Mouse (Mus musculus) forebrain, embryonic 14.5 days (tissue): ENCODE measurements around the gene Stox2. TPM values are rescaled to one million over a fixed set of nuclear protein-coding genes. Genes with fewer than 3 reads are reported as not detected.

Experiments used
- ATAC-seq: fragments of 200-750 bp; cut with Nextera tagmentation; 2 replicates; pipeline ENCODE4 v1.8.0; 2017; ENCODE audit warnings: mild to moderate bottlenecking, moderate library complexity
- DNase-seq: peaks from one replicate; pipeline ENCODE4 v3.0.0-alpha.2; 2015; ENCODE audit warnings: low spot score
- H3K27ac ChIP-seq: fragments of 300-500 bp; sonication (generic); 2 replicates; pipeline ENCODE4 v1.5.1; 2014; ENCODE audit warnings: low read depth, mild to moderate bottlenecking, control low read depth, low read length, moderate library complexity
- H3K27me3 ChIP-seq: fragments of 300-500 bp; sonication (generic); replicated peaks from 2 replicates; pipeline ENCODE4 v1.6.1; 2014; ENCODE audit warnings: low read length, control low read depth, mixed read lengths; ENCODE audit not compliant: control insufficient read depth, insufficient read depth
- H3K36me3 ChIP-seq: fragments of 300-500 bp; sonication (generic); 2 replicates; pipeline ENCODE4 v1.6.1; 2014; ENCODE audit warnings: low read length, control low read depth; ENCODE audit not compliant: control insufficient read depth, insufficient read depth
- H3K4me1 ChIP-seq: fragments of 300-500 bp; sonication (generic); 2 replicates; pipeline ENCODE4 v1.6.1; 2014; ENCODE audit warnings: antibody characterized with exemption, low read length, control low read depth; ENCODE audit not compliant: control insufficient read depth, insufficient read depth
- H3K4me2 ChIP-seq: fragments of 300-500 bp; sonication (generic); 2 replicates; pipeline ENCODE4 v1.6.1; 2014; ENCODE audit warnings: mild to moderate bottlenecking, control low read depth, low read length
- H3K4me3 ChIP-seq: fragments of 300-500 bp; sonication (generic); 2 replicates; pipeline ENCODE4 v1.5.1; 2014; ENCODE audit warnings: low read depth, low read length, control low read depth
- H3K9ac ChIP-seq: fragments of 300-500 bp; sonication (generic); 2 replicates; pipeline ENCODE4 v1.6.1; 2014; ENCODE audit warnings: mild to moderate bottlenecking, low read length, control low read depth, moderate library complexity
- H3K9me3 ChIP-seq: fragments of 300-500 bp; sonication (generic); replicated peaks from 2 replicates; pipeline ENCODE4 v1.6.1; 2016; ENCODE audit warnings: low read length, control low read depth, mixed read lengths; ENCODE audit not compliant: control insufficient read depth
- WGBS: fragments of 180-500 bp; shearing (Covaris S2); extraction: QIAGEN DNeasy Blood & Tissue Kit; methylation state at CpG from one replicate; pipeline ENCODE4 v1.1.7; 2014; 5-methylcytosine and 5-hydroxymethylcytosine counted together
- polyA plus RNA-seq: library from polyadenylated mRNA; unstranded; fragments of >200 nt; fragmentation: Nextera tagmentation; extraction: Ambion mirVana; gene quantifications from 2 replicates; pipeline ENCODE4 v1.2.1, GENCODE M21; 2014

Stox2 gene
- polyA plus RNA-seq, 1 experiment from 2014 or later = 33.3 TPM

DNA sequence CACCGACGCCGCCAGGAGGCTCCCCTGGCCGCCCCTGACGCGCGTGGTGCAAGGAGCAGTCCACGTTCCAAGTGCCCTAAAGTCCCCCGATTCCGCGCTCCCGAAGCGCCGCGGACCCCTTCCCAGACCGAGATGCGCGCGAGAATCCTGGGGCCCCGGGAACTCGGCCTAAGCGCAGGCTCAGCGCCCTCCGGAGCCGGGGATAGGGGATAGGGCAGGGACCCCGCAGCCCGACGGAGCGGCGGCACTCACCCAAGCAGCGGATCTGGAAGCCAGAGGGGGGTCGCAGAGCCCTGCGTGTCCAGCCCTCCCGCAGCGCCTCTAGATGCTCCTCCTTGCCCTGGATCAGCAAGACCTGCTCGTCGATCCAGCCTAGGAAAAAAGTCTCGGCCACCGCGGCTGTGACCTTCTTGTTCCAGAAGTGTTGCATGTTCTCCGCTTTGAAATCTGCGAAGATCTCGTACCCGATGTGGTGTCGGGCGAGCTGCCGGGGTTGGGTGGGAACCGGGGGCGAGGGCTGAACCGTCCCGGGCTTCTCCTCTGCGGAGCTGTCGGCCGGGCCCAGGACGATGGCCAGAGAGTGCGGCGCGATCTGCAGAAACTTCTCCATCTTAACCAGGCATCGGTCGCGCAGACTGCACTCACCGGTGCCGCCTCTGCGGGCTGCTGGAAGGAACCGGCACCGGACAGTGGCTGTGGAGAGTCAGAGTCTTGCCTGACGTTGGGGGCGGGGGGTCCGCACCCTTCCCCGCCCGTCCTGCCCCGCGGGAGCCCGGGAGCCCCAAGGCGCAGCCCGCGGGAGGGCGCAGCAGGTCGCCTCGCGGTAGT, 33.3 kb downstream of the Stox2 start:
- ATAC-seq (peak; percentile 64), DNase-seq (peak; percentile 33)
- Histone ChIP-seq H3K4me3 (peak overlapping the region; percentile 65), H3K9ac (peak overlapping the region; percentile 62), H3K9me3 (no peaks in the 10 kb centered on the region), H3K27me3 (peaks cover 42% of the 10 kb centered on the region), H3K4me1 (peaks cover 15% of the 10 kb centered on the region), H3K27ac (no peak overlapping the region), H3K4me2 (peak overlapping the region; percentile 99), H3K36me3 (no peaks in the 10 kb centered on the region)
- under 1% methylated on average over 76 of the region's 81 CpGs for WGBS

- ATAC-seq (no peak), DNase-seq (no peak)
- Histone ChIP-seq H3K9ac (peak overlapping the region; percentile 62), H3K4me3 (peak overlapping the region; percentile 65), H3K27me3 (peaks cover 45% of the 10 kb centered on the region), H3K36me3 (no peaks in the 10 kb centered on the region), H3K27ac (no peak overlapping the region), H3K9me3 (no peaks in the 10 kb centered on the region), H3K4me1 (peaks cover 15% of the 10 kb centered on the region), H3K4me2 (peak overlapping the region; percentile 99)
- WGBS = under 1% methylated on average over 43 of the region's 43 CpGs
Observed at GRCm38 (mm10) chr8:47411994-47412695, 34.0 kb downstream of the Stox2 start.

GRCm38 (mm10) chr8:47411321-47411720, 34.8 kb downstream of the Stox2 start:
- Histone ChIP-seq H3K4me2 (no peak overlapping the region), H3K36me3 (no peaks in the 10 kb centered on the region), H3K4me3 (no peak overlapping the region), H3K27me3 (peaks cover 45% of the 10 kb centered on the region), H3K9me3 (no peaks in the 10 kb centered on the region), H3K9ac (no peak overlapping the region), H3K4me1 (peaks cover 15% of the 10 kb centered on the region), H3K27ac (no peak overlapping the region)
- ATAC-seq (no peak), DNase-seq (no peak)
- 5% methylated on average over 12 of the region's 12 CpGs for WGBS

- no peak for ATAC-seq
- Histone ChIP-seq H3K27me3 (peaks cover 42% of the 10 kb centered on the region), H3K27ac (no peak overlapping the region), H3K9me3 (no peaks in the 10 kb centered on the region), H3K4me3 (no peak overlapping the region), H3K4me2 (no peak overlapping the region), H3K9ac (no peak overlapping the region), H3K4me1 (peaks cover 15% of the 10 kb centered on the region), H3K36me3 (no peaks in the 10 kb centered on the region)
- WGBS = 11% methylated on average over 8 of the region's 8 CpGs
- DNase-seq = no peak
Observed at GRCm38 (mm10) chr8:47409061-47409460, 37.1 kb downstream of the Stox2 start.

GRCm38 (mm10) chr8:47404852-47405251, 41.3 kb downstream of the Stox2 start:
- no peaks in the 10 kb centered on the region for H3K4me1 ChIP-seq
- no peak overlapping the region for H3K27ac ChIP-seq
- no peaks in the 10 kb centered on the region for H3K36me3 ChIP-seq
- H3K27me3 ChIP-seq = peaks cover 13% of the 10 kb centered on the region
- no peak for DNase-seq
- H3K9ac ChIP-seq = no peak overlapping the region
- 95% methylated on average over 1 of the region's 2 CpGs for WGBS
- H3K4me3 ChIP-seq = no peak overlapping the region
- H3K9me3 ChIP-seq = no peaks in the 10 kb centered on the region
- ATAC-seq = no peak
- H3K4me2 ChIP-seq = no peak overlapping the region

DNA sequence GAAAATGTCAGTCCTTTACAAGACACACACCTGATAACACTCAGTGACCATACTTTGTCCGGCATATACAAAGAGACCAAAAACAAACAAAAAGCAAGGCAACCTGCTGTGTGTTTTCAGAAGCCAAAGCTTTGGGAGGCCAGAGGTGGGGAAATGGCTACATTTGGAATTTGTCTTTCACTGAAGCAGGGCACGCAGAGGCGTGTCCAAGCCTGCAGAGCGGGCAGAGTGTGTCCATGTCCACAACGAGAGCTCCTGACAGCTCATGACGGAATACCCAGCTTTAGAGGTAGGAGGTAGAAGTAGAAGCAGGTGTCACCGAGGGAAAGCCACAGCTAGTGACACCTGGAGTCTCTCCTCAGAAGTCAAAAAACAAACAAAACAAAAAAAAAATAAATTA, 53.2 kb downstream of the Stox2 start:
- H3K9ac ChIP-seq = no peak overlapping the region
- no peak overlapping the region for H3K4me3 ChIP-seq
- no peaks in the 10 kb centered on the region for H3K36me3 ChIP-seq
- DNase-seq = no peak
- WGBS = 62% methylated on average over 7 of the region's 7 CpGs
- no peaks in the 10 kb centered on the region for H3K27me3 ChIP-seq
- no peaks in the 10 kb centered on the region for H3K9me3 ChIP-seq
- no peaks in the 10 kb centered on the region for H3K4me1 ChIP-seq
- H3K27ac ChIP-seq = no peak overlapping the region
- ATAC-seq = no peak
- H3K4me2 ChIP-seq = no peak overlapping the region

GRCm38 (mm10) chr8:47392290-47392689, 53.9 kb downstream of the Stox2 start:
- H3K4me2 ChIP-seq = no peak overlapping the region
- H3K27ac ChIP-seq = no peak overlapping the region
- H3K9ac ChIP-seq = no peak overlapping the region
- ATAC-seq = no peak
- H3K27me3 ChIP-seq = no peaks in the 10 kb centered on the region
- H3K9me3 ChIP-seq = no peaks in the 10 kb centered on the region
- H3K4me1 ChIP-seq = no peaks in the 10 kb centered on the region
- H3K36me3 ChIP-seq = no peaks in the 10 kb centered on the region
- 74% methylated on average over 18 of the region's 18 CpGs for WGBS
- no peak overlapping the region for H3K4me3 ChIP-seq
- no peak for DNase-seq

GRCm38 (mm10) chr8:47391844-47392243, 54.3 kb downstream of the Stox2 start:
- 95% methylated on average over 10 of the region's 10 CpGs for WGBS
- H3K4me2 ChIP-seq = no peak overlapping the region

DNA sequence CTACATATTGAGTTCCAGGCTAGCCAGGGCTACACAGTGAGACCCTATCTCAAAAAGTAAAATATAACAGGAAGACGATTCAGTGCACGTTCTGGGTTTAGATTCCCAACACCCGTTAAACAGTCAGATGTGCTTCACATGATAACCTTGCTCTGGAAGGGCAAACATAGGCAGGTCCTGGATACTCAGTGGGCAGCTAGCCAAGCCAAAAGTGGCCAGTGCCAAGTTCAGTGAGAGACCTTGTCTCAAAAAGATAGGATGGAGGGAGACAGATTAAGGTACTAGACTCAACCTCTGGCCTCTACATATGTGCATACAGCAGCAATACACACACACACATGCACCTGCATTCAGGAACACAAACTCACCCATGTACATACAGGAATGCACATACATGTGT, 56.7 kb downstream of the Stox2 start:
- 95% methylated on average over 3 of the region's 3 CpGs for WGBS
- H3K27me3 ChIP-seq = no peaks in the 10 kb centered on the region
- no peaks in the 10 kb centered on the region for H3K9me3 ChIP-seq
- no peak overlapping the region for H3K9ac ChIP-seq
- H3K4me2 ChIP-seq = no peak overlapping the region
- no peaks in the 10 kb centered on the region for H3K36me3 ChIP-seq
- no peak overlapping the region for H3K4me3 ChIP-seq
- no peaks in the 10 kb centered on the region for H3K4me1 ChIP-seq
- no peak for ATAC-seq
- no peak overlapping the region for H3K27ac ChIP-seq
- no peak for DNase-seq

More at GRCm38 (mm10) chr8:47391844-47392243, 54.3 kb downstream of the Stox2 start:
- Histone ChIP-seq H3K36me3 (no peaks in the 10 kb centered on the region), H3K27ac (no peak overlapping the region), H3K4me3 (no peak overlapping the region), H3K9me3 (no peaks in the 10 kb centered on the region), H3K27me3 (no peaks in the 10 kb centered on the region), H3K4me1 (no peaks in the 10 kb centered on the region), H3K9ac (no peak overlapping the region)
- ATAC-seq (no peak), DNase-seq (no peak)
